Mouse (Mus musculus): ENCODE data around the gene Prss36. TPM values are rescaled to one million over a fixed set of nuclear protein-coding genes. Genes with fewer than 3 reads are reported as not detected.

Prss36 gene
- 0.37 TPM for polyA plus RNA-seq (2014; fragmentation: Illumina TruSeq; extraction: RNeasy Lipid Tissue Mini Kit (QIAGEN cat#74804); ENCODE audit: low read depth, low replicate concordance)

DNA sequence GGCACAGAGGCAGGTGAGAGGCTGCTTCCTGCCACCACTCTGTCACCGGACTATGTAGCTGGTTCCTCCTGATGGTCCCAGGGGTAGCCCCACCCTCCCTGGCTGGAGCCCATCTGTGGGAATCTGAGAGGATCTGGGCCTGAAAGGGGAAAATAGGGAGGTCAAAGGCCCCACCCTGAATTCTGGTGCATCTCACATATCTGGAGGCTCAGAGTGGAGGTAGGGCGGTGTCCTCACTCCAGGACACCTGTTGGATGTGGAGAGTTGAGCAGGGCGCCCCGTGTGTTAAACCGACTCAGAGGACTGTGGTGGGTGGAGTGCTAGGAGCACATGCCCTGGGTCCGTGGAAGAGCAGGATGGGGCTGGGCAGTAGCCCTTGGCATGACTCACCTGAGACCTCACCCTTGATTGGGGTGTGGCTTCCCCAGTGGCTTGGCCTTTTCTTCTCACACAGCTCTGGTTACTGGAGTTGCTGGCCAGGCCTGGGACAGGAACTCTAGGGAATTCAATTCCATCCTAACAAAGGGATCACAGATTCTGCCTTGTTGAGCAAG is at the start of gene Prss36:
Gene Prss36 (minus strand): TSS at position 256 of the 554 bp plus-strand sequence.

DNA sequence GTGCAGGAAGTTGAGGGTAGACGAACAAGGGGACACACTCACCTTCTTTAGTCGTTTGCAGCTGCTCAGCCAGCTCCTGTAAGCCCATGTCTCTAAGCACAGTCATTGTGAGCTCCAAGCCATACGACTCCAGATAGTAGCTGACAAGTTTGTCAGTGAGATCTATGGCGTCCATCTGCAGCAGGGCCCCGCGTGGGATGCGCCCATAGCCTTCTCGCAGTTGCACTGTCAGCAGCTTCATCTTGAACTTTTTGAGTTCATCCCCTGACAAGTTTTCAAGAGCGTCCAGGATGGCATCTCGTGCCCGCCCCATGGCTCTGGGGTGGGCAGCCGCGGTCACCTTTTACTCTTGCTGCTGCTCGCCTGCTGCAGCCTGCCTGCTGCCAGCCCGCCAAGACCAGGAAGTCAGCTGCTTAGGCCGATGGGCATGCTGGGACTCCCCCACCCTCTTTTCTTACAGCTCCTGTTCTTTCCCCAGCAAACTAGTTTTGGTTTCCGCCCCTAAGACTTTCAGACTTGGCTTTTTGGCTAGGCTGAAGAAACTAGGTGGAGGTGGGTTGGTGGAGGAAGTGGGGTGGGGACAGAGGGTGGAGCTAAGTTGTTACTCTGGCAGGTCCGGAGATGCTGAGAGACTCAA is 46.9 kb upstream of the Prss36 start, which contains the start of gene Pycard:
Gene Pycard (minus strand): TSS at position 527 of the 637 bp plus-strand sequence.

DNA sequence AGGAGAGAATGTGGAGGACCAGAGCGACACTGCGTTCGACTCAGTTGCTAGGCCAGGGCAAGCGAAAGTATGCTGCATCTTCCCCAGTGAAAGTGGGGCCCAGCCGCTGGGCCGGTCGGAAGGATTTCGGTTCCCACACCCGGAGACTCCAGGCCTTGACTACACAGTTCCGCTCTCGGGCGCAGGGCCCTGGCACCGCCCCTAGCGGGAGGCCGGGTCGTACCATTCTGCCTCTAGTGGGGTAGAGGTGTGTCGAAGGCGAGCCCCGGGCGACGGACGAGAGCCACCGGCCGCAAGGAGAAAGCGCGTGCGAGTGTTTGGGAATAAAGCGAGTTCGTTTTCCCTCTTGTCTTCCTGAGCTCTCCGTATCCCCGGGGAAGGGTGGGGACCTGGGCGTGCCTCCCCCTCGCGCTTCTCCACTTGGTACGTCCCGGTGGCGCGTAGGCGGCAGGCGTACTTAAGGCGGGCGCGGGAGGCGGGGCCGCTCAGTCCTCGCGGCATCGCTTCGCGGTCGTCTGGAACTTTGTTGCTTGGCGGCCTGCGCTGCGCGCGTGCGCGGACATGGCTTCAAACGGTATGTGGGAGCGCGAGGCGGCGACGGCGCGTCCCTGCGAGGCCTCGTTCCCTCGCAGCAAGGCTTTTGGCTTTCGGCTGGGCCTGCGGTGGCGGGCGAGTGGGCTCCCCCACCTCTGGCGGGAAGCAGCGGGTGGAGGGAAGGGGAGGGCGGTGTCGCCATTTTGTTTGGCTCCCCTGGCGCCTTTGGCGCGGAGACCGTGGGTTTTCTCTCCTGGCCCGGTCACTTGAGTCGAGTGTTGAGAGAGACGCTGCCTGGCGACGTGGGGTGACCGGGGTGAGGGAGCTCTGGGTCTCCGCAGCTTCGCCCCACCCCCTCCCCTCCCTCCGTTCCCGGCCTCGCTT is 20.7 kb upstream of the Prss36 start, which contains the start of gene Fus:
Gene Fus (plus strand): TSS at position 454 of the 918 bp plus-strand sequence.

DNA sequence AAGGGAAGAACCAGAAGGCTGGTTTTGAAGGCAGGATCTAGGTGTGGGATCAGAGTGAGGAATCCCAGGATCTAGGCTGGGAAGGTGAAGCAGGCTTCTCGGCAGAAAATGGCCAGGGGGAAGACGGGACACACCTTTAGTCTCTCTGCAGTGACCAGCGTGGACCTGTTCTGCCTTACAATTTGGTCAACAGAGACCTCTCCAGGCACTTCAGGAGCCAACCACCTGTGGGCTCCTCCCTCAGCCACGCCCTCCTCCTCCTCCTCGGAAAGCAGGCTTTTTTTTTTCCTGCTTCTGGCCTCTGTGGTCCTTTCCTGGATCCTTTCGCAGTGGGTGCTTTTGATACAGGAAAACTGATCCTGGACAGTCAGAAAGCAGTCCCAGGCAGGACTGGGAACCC is 16.6 kb downstream of the Prss36 start, which contains the start of gene Prss8:
Gene Prss8 (minus strand): TSS at position 182 of the 400 bp plus-strand sequence.

DNA sequence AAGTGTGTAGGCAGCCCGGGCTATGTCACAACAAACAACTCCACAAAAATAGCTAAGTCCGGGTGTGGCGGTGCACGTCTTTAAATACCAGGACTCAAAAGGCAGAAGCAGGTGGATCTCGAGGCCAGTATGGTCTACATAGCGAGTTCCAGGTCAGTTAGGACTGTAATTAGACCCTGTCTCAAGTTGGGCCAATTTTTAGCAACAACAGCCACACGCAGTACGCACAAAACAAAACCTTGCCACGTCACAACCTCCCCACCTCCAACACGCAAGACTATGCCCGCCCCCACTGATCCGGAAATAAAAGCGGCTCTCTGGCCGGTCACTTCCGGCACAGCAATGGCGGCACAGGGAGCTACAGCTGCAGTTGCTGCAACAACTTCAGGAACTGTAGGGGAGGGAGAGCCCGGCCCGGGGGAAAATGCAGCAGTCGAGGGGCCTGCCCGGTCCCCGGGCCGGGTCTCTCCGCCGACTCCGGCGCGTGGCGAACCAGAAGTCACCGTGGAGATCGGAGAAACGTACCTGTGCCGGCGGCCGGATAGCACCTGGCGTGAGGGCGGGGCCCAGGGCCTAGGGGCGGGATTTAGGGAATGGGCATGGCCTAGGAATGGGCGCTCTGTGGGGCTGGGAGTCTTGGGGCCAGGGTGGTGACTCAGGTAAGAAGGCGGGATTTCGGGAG is 34.2 kb downstream of the Prss36 start, which contains the start of gene Kat8:
Gene Kat8 (plus strand): TSS at position 327 of the 682 bp plus-strand sequence.

DNA sequence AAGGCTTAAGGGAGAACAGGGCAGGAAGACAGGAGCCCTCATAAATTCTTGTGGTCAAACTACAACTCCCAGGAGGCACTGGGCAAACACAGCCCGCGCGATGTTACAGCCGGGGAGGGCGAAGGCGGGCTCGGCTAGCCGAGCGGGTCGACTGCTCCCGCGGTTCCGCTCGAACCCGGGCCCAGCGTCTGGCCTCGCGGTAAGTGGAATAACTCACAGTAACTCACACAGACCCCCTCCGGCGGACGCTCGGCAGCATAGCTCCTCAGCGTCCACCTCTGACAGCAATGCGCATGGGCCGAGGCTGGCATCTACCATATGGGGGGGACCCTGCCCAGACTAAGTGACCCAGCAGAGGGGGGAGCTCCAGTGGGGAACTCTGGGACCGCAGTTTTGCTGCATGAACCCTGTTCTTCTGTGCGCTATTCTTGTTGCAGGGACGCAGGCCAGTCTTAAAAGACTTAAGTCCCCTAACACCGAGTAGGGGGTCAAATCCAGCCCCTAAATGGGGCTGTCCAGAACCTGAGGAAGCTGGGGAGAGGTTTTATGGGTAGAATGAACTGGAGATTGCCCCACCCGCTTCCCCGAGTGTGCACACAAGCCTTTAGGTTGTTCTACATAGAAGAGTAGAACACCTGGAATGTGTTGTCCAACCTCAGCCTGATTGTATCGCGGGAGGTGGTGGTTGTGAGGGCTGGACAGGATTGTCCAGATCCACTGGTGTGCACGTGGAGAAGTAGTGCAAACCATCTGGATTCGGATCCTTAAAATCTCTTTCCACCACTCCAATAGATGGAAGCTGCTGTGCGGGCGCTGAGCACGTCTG is 42.3 kb downstream of the Prss36 start, which contains the start of gene Bckdk:
Gene Bckdk (plus strand): TSS at position 112 of the 826 bp plus-strand sequence.

DNA sequence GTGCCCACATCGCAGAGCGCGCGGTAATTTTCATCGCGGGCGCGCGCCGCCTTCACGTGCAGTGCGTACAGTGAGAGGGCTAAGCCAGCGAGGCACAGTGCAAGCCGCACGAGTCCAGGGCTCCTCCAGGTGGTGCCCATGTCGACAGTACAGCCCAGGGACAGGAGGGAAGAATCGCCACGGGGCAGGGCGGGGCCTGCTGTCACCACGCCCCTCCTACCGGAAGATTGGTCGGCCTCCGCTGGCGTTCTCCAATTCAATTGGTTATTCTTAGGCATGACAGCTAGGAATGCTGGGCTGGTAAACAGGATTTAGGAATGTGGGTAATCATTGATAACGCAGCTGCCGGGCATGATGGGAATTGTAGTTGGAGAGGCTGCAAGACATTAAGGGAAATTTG is 51.1 kb downstream of the Prss36 start, which contains the start of the genes Gm21974 and Vkorc1:
Gene Gm21974 (minus strand): TSS at position 13 of the 400 bp plus-strand sequence.
Gene Vkorc1 (minus strand): TSS at position 176 of the 400 bp plus-strand sequence.

DNA sequence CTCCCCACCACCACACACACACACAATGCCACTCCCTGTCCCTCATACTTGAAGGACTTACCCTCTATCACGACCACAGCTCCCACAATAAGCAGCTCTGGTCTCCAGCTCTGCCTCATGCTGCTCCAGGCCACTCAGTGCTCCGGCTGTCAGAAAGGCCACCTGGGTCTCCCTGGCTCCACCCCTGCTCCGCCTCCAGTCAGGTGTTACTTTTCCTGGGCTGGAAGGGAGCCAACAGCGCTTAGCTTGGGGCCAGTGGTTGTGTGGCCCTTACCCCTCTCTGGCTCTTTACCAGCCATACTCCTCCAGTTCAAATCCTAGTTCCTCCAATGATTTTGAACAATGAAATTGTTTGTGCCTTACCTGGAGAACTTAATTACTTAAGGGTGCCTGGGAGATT is 55.7 kb downstream of the Prss36 start, which contains the start of gene Prss53:
Gene Prss53 (minus strand): TSS at position 173 of the 400 bp plus-strand sequence.

Other genes with a start within 250 kb of the Prss36 start
- gene Bcl7c, start 237.8 kb downstream of the Prss36 start, polyA plus RNA-seq (2014; fragmentation: Illumina TruSeq; extraction: RNeasy Lipid Tissue Mini Kit (QIAGEN cat#74804); ENCODE audit: low read depth, low replicate concordance) = 0.26 TPM
- 5.0 TPM for gene Ctf1, start 234.0 kb downstream of the Prss36 start, polyA plus RNA-seq (2014; fragmentation: Illumina TruSeq; extraction: RNeasy Lipid Tissue Mini Kit (QIAGEN cat#74804); ENCODE audit: low read depth, low replicate concordance)
- gene Ctf2, start 214.6 kb downstream of the Prss36 start, polyA plus RNA-seq (2014; fragmentation: Illumina TruSeq; extraction: RNeasy Lipid Tissue Mini Kit (QIAGEN cat#74804); ENCODE audit: low read depth, low replicate concordance) = not detected
- gene Fbxl19, start 202.2 kb downstream of the Prss36 start, polyA plus RNA-seq (2014; fragmentation: Illumina TruSeq; extraction: RNeasy Lipid Tissue Mini Kit (QIAGEN cat#74804); ENCODE audit: low read depth, low replicate concordance) = 0.21 TPM
- gene Orai3, start 176.9 kb downstream of the Prss36 start, polyA plus RNA-seq (2014; fragmentation: Illumina TruSeq; extraction: RNeasy Lipid Tissue Mini Kit (QIAGEN cat#74804); ENCODE audit: low read depth, low replicate concordance) = 4.0 TPM
- gene Setd1a, start 170.1 kb downstream of the Prss36 start, polyA plus RNA-seq (2014; fragmentation: Illumina TruSeq; extraction: RNeasy Lipid Tissue Mini Kit (QIAGEN cat#74804); ENCODE audit: low read depth, low replicate concordance) = 1.6 TPM
- gene Gm49388, start 161.1 kb downstream of the Prss36 start, polyA plus RNA-seq (2014; fragmentation: Illumina TruSeq; extraction: RNeasy Lipid Tissue Mini Kit (QIAGEN cat#74804); ENCODE audit: low read depth, low replicate concordance) = not detected
- gene Hsd3b7, start 146.1 kb downstream of the Prss36 start, polyA plus RNA-seq (2014; fragmentation: Illumina TruSeq; extraction: RNeasy Lipid Tissue Mini Kit (QIAGEN cat#74804); ENCODE audit: low read depth, low replicate concordance) = 305 TPM
- gene Stx4a, start 122.4 kb downstream of the Prss36 start, polyA plus RNA-seq (2014; fragmentation: Illumina TruSeq; extraction: RNeasy Lipid Tissue Mini Kit (QIAGEN cat#74804); ENCODE audit: low read depth, low replicate concordance) = 12.3 TPM
- gene Stx1b, start 122.2 kb downstream of the Prss36 start, polyA plus RNA-seq (2014; fragmentation: Illumina TruSeq; extraction: RNeasy Lipid Tissue Mini Kit (QIAGEN cat#74804); ENCODE audit: low read depth, low replicate concordance) = 3.2 TPM
- gene Zfp646, start 70.5 kb downstream of the Prss36 start, polyA plus RNA-seq (2014; fragmentation: Illumina TruSeq; extraction: RNeasy Lipid Tissue Mini Kit (QIAGEN cat#74804); ENCODE audit: low read depth, low replicate concordance) = 1.8 TPM
- gene Zfp668, start 69.9 kb downstream of the Prss36 start, polyA plus RNA-seq (2014; fragmentation: Illumina TruSeq; extraction: RNeasy Lipid Tissue Mini Kit (QIAGEN cat#74804); ENCODE audit: low read depth, low replicate concordance) = 0.21 TPM
- 0.24 TPM for gene Prss53, start 55.8 kb downstream of the Prss36 start, polyA plus RNA-seq (2014; fragmentation: Illumina TruSeq; extraction: RNeasy Lipid Tissue Mini Kit (QIAGEN cat#74804); ENCODE audit: low read depth, low replicate concordance)
- gene Gm21974, start 51.3 kb downstream of the Prss36 start, polyA plus RNA-seq (2014; fragmentation: Illumina TruSeq; extraction: RNeasy Lipid Tissue Mini Kit (QIAGEN cat#74804); ENCODE audit: low read depth, low replicate concordance) = not detected
- 252 TPM for gene Vkorc1, start 51.1 kb downstream of the Prss36 start, polyA plus RNA-seq (2014; fragmentation: Illumina TruSeq; extraction: RNeasy Lipid Tissue Mini Kit (QIAGEN cat#74804); ENCODE audit: low read depth, low replicate concordance)
- gene Bckdk, start 42.6 kb downstream of the Prss36 start, polyA plus RNA-seq (2014; fragmentation: Illumina TruSeq; extraction: RNeasy Lipid Tissue Mini Kit (QIAGEN cat#74804); ENCODE audit: low read depth, low replicate concordance) = 1.1 TPM
- 8.6 TPM for gene Kat8, start 34.2 kb downstream of the Prss36 start, polyA plus RNA-seq (2014; fragmentation: Illumina TruSeq; extraction: RNeasy Lipid Tissue Mini Kit (QIAGEN cat#74804); ENCODE audit: low read depth, low replicate concordance)
- not detected for gene Prss8, start 16.6 kb downstream of the Prss36 start, polyA plus RNA-seq (2014; fragmentation: Illumina TruSeq; extraction: RNeasy Lipid Tissue Mini Kit (QIAGEN cat#74804); ENCODE audit: low read depth, low replicate concordance)
- gene Fus, start 20.7 kb upstream of the Prss36 start, polyA plus RNA-seq (2014; fragmentation: Illumina TruSeq; extraction: RNeasy Lipid Tissue Mini Kit (QIAGEN cat#74804); ENCODE audit: low read depth, low replicate concordance) = 200 TPM
- 0.61 TPM for gene Pycard, start 47.1 kb upstream of the Prss36 start, polyA plus RNA-seq (2014; fragmentation: Illumina TruSeq; extraction: RNeasy Lipid Tissue Mini Kit (QIAGEN cat#74804); ENCODE audit: low read depth, low replicate concordance)
- not detected for gene Trim72, start 57.2 kb upstream of the Prss36 start, polyA plus RNA-seq (2014; fragmentation: Illumina TruSeq; extraction: RNeasy Lipid Tissue Mini Kit (QIAGEN cat#74804); ENCODE audit: low read depth, low replicate concordance)
- 0.42 TPM for gene Itgam, start 115.9 kb upstream of the Prss36 start, polyA plus RNA-seq (2014; fragmentation: Illumina TruSeq; extraction: RNeasy Lipid Tissue Mini Kit (QIAGEN cat#74804); ENCODE audit: low read depth, low replicate concordance)
- not detected for gene Gm49368, start 116.0 kb upstream of the Prss36 start, polyA plus RNA-seq (2014; fragmentation: Illumina TruSeq; extraction: RNeasy Lipid Tissue Mini Kit (QIAGEN cat#74804); ENCODE audit: low read depth, low replicate concordance)
- gene Itgax, start 182.8 kb upstream of the Prss36 start, polyA plus RNA-seq (2014; fragmentation: Illumina TruSeq; extraction: RNeasy Lipid Tissue Mini Kit (QIAGEN cat#74804); ENCODE audit: low read depth, low replicate concordance) = 0.29 TPM
- not detected for gene Itgad, start 207.7 kb upstream of the Prss36 start, polyA plus RNA-seq (2014; fragmentation: Illumina TruSeq; extraction: RNeasy Lipid Tissue Mini Kit (QIAGEN cat#74804); ENCODE audit: low read depth, low replicate concordance)